Mouse (Mus musculus): ENCODE measurements at regions not wholly inside any gene's neighbourhood (a gene's known extent, or its start where the extent isn't known, plus 50 kb on each side); places are given as distances from the start of the nearest gene placed in this dataset.

GRCm38 (mm10) chr13:107904851-107905250 lies 139.4 kb upstream of the Smim15 start:
- no peak for DNase-seq (ENCODE audit: low spot score in 2 of 2)

- no peak for DNase-seq (ENCODE audit: low spot score in 2 of 2)
Measured at GRCm38 (mm10) chr13:107904051-107904740, 140.1 kb upstream of the Smim15 start.

- no peak for DNase-seq (ENCODE audit: low spot score in 2 of 2)
Measured at GRCm38 (mm10) chr13:107903150-107903959, 140.9 kb upstream of the Smim15 start.

GRCm38 (mm10) chr13:107902800-107903149 lies 141.5 kb upstream of the Smim15 start:
- no peak for DNase-seq (ENCODE audit: low spot score in 2 of 2)

GRCm38 (mm10) chr13:107899600-107900229 lies 144.5 kb upstream of the Smim15 start:
- DNase-seq (ENCODE audit: low spot score in 2 of 2): no peak

- no peak for DNase-seq (ENCODE audit: low spot score in 2 of 2)
Measured at GRCm38 (mm10) chr13:107897646-107898045, 146.6 kb upstream of the Smim15 start.

- no peak for DNase-seq (ENCODE audit: low spot score in 2 of 2)
Measured at GRCm38 (mm10) chr13:107897184-107897583, 147.1 kb upstream of the Smim15 start.

GRCm38 (mm10) chr13:107893581-107894183 lies 150.6 kb upstream of the Smim15 start:
- no peak for DNase-seq (ENCODE audit: low spot score in 2 of 2)

- no peak for DNase-seq (ENCODE audit: low spot score in 2 of 2)
Measured at GRCm38 (mm10) chr13:107893081-107893480, 151.2 kb upstream of the Smim15 start.

GRCm38 (mm10) chr13:107891946-107892345 lies 152.3 kb upstream of the Smim15 start:
- DNase-seq (ENCODE audit: low spot score in 2 of 2): no peak

GRCm38 (mm10) chr13:107890866-107891821 lies 153.1 kb upstream of the Smim15 start:
- DNase-seq (ENCODE audit: low spot score in 2 of 2): peak; percentile 55 to 61

GRCm38 (mm10) chr13:107889985-107890865 lies 154.0 kb upstream of the Smim15 start:
- DNase-seq (ENCODE audit: low spot score in 2 of 2): peak; percentile 94 to 97

GRCm38 (mm10) chr13:107889588-107889984 lies 154.7 kb upstream of the Smim15 start:
- DNase-seq (ENCODE audit: low spot score in 2 of 2): no peak

GRCm38 (mm10) chr13:107888571-107889451 lies 155.4 kb upstream of the Smim15 start:
- peak; percentile 53 to 57 for DNase-seq (ENCODE audit: low spot score in 2 of 2)

- DNase-seq (ENCODE audit: low spot score in 2 of 2): peak in 1 of 2 experiments; percentile 13
Measured at GRCm38 (mm10) chr13:107888231-107888555, 156.1 kb upstream of the Smim15 start.

GRCm38 (mm10) chr13:107887366-107888230 lies 156.6 kb upstream of the Smim15 start:
- no peak for DNase-seq (ENCODE audit: low spot score in 2 of 2)

- no peak for DNase-seq (ENCODE audit: low spot score in 2 of 2)
Measured at GRCm38 (mm10) chr13:107884836-107885235, 159.4 kb upstream of the Smim15 start.

GRCm38 (mm10) chr13:107882337-107882736 lies 161.9 kb upstream of the Smim15 start:
- no peak for DNase-seq (ENCODE audit: low spot score in 2 of 2)

Measured in frontal cortex, postnatal 36 days (tissue).